Mouse (Mus musculus) inflammation-experienced regulatory T-cells, adult 6 months (primary cell): ENCODE results near the gene Tmem130. TPM values are rescaled to one million over a fixed set of nuclear protein-coding genes. Genes with fewer than 3 reads are reported as not detected.
A peak's percentile ranks its signal among the peaks of the same experiment; 100 is the strongest.
"Not testable (repeated sequence)": the region's sequence is repeated elsewhere in the genome, so short reads cannot be mapped to it uniquely, and the experiment has no call there.

Experiments
- ATAC-seq: one replicate; pipeline ENCODE4 v1.8.0; 2017
- polyA plus RNA-seq, 3 experiments: library from polyadenylated mRNA; unstranded; fragments of 100-300 nt; shearing (Covaris generic); gene quantifications; one replicate each; pipeline ENCODE4 v1.2.1; 2017

Tmem130 gene
- not detected for polyA plus RNA-seq

DNA sequence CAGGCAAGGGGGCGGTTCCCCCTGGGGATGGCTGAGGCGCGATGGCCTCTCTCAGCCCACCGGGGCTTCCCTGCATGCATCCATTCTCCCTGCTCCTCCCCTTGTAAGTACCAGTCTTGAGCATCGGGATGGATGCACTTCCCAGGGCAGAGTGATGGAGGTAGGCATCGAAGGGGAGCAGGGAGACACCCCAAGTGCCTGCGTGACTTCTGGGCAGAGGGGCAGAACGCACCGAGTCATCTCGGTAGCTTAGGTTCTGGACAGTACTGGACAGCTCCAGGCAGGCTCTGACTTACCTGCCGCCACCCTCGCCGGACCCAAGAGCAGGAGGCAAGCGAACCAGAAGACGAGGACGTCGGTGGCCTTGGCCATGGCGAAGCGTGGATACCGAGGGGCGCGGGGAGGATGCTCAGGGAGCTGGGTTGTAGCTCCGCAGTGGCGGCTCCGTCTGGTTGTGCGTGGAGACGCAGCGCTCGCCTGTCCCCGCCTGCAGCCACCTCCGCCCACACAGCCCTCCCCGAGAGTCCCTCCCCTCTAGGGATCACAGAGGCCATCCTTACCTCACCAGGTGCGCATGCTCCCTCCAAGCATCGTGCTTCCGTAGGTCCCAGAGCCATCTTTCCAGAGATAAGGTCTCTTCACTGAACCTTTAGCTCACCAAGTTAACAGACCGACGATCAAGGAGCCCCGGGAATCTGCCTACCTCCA is at the start of gene Tmem130:
Gene Tmem130, minus strand, starts transcription at position 658 of the 708 bp plus-strand sequence.
- ATAC-seq, result no peak

DNA sequence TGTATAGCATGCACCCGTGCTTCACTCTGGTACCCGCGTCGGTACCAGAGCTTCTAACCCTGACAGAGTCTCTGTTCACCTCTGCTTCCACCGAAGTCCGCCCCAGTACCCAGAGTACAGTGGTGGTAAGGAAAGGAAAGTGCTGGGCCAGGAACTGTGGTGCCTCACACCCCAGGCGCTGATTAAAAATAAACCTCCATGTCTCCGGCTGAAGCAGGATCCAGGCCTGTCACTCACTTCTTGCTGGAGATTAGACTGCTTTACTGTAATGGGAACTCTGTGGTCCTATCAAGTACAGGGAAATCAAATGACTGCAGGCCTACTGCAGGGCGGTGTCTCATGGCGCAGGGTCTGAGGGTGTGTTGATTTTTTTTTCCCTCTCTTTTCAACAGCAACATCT is 45.3 kb upstream of the Tmem130 start:
- ATAC-seq, result no peak

DNA sequence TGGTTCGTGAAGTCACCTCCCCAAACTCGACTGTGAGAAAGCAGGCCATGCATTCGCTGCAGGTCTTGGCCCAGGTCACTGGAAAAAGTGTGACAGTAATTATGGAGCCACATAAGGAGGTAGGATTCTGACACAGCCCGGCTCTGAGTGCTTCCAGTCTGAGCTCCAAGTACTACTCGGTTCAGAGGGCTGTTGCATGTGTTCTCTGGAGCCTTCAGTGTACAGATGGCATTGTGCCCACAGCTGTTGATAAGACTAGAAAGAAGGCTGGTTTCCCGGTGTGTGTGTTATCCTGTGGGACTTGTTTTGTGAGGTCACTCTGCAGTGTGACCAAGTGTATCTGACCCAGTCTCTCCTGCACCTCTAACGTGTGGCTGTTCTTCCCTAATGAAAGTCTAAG is 42.6 kb upstream of the Tmem130 start:
- ATAC-seq, result no peak

DNA sequence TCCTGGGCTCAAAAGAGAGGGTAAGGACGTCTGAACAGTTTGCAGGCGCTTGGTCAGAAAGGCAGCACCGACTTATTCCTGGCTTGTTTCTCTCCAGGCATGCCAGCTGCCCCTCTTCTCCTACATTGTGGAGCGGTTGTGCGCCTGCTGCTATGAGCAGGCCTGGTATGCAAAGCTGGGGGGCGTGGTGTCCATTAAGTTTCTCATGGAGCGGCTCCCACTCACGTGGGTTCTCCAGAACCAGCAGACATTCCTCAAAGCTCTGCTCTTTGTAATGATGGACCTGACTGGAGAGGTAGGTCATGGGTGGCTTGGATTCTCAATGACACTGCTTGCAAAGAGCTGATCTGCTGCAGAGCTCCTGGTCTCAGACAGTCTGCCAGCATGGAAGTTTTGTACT is 41.4 kb upstream of the Tmem130 start:
- no peak for ATAC-seq

DNA sequence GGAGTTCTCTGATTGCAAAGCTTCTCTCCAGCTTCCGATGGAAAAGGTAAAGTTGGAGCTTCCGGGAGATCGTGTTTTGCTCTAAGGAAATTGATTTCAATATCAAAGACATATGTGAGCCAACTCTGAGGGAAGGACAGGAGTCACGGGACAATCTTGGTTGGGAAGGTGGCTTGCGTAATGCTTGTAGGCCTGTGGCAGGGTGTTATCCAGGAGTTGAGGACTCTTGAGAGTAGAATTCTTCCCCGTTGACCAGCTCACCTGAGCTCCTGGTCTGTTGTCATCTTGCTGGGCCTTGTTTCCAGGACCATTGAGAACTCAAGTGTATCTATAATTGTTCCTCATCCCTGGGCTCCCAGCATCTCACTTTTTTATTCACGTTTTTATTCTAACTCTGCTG is 35.5 kb upstream of the Tmem130 start:
- ATAC-seq, result no peak

DNA sequence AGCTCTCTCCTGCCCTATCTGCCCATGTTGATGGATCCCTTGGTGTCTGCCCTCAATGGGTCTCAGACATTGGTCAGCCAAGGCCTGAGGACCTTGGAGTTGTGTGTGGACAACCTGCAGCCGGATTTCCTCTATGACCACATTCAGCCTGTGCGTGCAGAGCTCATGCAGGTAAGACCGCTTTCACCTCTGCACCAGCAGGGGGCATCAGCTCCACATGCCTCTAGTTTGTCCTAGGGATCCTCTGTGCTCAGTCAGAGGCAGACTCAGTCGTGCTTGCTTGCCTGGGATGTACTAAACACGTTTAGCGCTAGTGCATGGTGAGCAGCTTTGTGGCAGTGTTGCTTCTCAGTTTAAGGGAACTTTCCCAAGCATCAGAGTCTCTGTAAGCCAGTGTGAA is 33.1 kb upstream of the Tmem130 start:
- no peak for ATAC-seq

DNA sequence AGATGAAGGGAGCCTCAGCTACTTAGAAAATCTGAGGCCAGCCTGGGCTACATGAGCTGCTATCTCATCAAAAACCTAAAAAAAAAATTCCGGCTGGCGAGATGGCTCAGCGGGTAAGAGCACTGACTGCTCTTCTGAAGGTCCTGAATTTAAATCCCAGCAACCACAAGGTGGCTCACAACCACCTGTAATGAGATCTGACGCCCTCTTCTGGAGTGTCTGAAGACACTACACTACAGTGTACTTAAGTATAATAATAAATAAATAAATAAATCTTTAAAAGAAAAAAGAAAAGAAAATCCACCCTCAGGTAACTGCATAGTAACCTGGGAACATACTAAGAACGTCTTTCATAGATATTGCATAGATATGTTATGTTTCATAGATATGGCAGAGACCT is 31.8 kb upstream of the Tmem130 start:
- no peak for ATAC-seq

DNA sequence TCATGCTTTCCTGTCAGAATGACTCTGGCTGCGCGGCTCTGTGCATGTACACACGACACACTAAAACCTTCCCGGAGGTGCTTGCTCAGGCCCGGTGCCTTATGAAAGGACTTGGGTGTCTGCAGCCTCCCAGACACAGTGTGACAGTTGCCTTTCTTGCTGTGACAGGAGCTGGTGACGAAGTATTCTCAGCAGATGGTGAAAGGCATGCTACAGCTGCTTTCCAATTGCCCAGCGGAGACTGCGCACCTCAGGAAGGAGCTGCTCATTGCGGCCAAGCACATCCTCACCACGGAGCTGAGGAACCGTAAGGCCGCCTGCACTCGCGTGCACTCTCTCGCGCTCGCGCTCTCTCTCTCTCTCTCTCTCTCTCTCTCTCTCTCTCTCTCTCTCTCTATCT is 24.8 kb upstream of the Tmem130 start:
- ATAC-seq, result no peak

DNA sequence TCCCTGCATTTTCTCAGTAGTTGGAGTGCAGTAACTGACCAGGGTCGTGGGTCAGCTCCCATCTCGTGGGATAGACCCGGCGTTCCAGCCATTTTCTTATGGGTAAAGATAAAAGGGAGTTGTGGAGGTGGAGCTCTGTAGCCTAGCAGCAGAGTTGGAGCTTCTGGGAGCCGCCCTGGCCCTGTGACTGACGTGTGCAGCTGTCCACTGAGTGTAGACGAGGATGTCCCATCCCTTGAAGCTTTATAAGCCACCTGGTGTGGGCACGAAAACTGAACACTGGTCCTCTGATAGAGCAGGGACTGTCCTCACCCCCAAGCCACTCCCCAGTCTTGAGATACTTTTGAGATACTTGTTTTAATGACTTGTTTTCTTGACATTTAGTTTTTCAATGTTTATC is 19.0 kb upstream of the Tmem130 start:
- ATAC-seq, result no peak

DNA sequence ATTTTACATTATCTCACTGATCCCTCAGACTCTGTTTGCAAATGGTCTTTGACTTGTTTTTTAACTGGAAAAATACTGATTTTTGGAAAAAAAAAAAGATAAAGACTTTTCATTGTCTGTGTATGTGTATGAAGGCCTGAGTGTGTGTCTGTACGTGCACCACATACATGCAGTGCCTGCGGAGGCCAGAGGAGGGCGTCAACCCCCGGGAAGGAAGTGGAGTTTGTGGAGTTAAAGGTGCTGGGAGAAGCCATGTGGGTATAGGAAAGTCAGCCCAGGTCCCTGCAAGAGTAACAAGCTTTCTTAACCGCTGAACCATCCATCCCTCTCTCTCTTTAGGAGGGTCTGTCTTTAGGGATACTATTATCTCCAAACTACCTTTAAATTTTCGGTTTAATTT is 11.6 kb upstream of the Tmem130 start:
- ATAC-seq, result no peak

DNA sequence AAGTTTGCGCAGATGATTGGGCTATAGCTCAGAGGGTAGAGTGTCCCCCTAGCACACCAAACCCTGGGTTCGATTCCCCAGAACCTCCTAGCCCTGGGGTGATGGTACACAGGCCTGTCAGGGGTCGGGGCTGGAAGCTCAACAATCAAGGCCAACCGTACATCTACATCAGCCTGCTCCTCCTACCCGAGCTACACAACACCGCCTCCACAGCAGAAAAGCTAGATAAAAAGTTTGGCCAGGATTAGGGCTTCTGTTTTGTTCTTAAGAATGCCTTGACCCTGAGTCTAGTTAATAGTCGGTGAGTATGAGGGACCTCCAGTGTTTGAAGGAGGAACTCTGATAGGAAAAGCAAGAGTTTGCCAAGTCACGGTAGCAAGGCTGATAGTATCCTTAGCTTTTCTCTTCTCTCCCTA is 7.5 kb upstream of the Tmem130 start:
- no peak for ATAC-seq

DNA sequence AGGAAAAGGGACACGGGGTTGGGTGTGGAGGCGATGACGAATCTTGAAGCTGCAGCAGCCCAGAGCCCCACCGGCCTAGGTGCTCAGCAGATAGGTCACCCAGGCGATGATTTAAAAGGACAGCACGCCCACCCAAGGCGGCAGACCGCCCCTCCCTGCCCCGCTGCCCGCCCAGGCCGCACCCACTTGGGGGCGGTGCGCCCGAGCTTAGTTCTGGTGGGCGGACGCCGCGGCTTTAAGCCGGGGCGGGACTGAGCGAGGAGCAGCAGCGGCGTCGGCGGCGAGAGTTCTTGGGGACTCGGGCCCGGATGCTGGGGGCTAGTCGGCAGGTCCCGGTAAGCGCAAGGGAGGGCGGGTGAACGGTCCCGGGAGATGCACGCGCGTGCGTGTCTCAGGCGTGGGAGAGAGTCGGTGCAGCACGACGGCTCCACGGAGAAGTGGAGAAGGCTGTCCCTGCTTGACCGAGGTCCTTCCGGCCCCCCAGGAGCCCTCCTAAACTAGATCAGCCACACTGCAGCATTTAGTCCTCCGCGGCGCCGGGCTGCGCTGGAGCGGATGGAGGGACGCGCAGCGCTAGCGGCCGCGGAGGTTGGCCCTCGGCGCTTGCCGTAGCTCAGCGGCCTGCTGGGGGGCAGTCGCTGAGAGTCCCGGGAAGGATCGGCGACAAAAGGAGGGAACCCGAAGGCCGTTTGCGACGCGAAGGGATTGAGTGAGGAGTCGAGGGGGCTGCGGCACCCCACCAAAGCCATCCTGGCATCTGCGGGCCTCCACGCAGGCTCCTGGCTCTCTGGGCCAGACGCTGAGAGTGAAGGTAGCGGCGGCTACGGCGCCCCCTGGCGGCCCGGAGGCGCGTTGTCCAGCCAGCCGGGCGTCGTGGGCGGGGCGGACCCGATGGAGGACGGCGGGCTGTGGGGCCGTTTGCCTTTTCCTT is 6.6 kb upstream of the Tmem130 start:
- ATAC-seq, result peak; percentile 76

DNA sequence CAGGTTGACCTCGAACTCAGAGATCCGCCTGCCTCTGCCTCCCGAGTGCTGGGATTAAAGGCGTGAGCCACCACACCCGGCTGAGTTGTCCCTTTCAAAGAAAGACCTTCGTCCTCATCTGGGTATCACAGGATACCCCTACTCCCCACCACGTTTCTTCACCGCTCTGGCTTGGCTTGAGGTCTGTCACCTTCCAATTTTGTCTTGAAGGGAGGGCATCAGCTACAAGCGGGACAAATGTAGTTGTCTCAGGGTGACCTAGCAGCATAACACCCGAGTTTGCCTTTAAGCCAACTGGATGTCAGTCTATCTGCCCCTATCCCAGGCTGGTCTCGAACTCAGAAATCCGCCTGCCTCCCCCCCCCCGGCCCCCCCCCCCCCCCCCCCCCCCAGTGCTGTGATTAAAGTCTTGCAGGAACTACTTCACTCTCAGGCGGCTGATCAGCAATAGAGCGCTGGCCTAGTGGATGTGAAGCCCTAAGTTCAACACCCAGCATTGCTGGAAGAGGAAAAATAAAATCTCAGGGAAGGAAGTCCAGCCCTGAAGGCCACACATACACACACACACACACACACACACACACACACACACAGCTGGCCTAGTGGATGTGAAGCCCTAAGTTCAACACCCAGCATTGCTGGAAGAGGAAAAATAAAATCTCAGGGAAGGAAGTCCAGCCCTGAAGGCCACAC is 5.6 kb upstream of the Tmem130 start, which contains the start of gene Trrap:
Gene Trrap, plus strand, starts transcription at position 627 of the 693 bp plus-strand sequence.
- ATAC-seq, result not testable (repeated sequence)

DNA sequence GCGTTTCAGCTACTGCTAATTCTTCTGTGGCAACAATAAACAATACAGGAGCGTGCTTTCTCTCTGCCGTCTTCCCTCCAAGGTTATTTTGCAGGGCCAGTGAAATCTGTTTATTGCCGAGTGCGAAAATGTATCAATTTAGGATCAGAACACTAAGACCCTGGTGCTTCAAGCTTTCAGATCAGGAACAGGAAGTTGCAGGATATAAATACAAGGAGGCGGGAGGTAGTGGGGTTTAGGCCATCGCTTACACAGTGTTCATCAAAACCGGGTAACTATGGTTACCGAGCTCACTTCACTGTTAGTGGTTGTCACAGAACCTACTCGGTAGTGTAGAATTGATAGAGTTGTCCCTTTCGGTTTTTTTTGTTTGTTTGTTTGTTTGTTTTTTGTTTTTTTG is 5.0 kb upstream of the Tmem130 start:
- ATAC-seq, result no peak

DNA sequence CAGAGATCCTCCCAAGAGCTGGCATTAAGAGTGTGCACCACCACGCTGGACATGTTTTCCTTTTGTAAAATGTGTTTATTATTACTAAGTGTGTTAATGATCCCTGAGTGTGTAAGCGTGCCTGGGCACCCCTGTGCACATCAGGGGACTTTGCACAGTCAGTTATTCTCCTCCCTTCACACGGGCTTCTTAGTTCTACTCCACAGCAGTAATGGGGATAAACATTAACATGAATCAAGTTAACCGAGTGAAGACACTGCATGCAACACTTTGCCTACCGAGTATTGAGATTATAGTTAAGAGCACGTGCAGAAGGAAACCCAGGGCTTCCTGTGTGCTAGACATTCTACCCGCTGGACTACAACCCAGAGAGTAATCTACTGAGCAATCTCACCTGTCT is 4.4 kb upstream of the Tmem130 start:
- no peak for ATAC-seq

DNA sequence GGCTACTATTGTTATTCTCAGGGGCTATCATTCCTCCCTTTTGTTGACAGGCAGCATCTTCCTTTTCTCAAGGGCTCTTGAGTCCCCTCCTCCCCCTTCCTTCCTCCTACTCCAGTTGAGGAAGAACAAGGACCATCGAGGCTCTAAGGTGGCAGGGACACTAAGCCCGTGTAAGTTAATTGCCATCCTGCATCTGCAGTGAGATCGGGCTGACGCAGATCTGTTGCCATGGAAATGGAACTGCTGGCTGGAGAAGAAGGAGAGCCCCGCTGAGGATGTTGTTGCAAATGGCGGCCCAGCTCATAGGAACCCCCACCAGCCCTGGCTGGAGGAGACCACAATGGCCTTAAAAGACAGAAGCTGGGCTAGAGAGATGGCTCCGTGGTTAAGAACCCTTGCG is 3.2 kb downstream of the Tmem130 start:
- no peak for ATAC-seq

DNA sequence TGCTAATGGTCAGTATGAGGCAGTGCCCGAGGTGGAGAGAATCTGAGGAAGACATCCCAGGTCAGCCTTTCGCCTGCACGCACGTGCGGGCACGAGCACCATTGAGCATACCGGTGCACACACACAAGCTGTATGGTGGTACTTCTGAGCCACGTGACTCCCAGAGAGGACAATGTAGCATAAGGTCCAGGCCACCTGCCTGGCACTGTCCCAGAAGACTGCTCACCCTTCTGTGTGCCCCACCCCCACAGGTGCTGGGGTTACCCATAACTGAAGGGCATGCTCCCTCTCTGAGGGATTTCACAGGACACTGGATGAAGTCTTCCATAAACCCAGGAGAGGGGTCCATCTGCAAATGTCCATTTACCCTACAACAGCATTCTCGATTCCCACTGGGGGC is 4.2 kb downstream of the Tmem130 start:
- ATAC-seq, result no peak

DNA sequence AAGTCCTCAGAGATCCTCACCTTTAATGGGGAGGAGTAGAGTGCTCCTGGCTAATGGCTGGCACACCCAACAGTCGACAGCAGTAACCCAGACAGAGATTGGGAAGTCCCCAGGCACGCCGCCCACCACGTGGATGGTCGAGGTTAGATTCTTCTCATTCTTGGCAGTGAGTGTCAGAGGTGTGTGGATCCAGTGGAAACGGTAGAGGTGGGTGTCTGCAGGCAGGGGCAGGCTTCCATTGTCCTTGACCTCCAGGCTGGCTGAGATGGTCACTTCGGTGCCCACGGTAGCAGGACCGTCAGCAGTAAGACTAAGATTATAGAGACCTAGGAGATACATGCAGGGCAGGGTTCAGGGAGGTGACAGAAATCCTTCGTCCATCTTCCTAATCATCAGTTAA is 6.4 kb downstream of the Tmem130 start:
- ATAC-seq, result no peak

DNA sequence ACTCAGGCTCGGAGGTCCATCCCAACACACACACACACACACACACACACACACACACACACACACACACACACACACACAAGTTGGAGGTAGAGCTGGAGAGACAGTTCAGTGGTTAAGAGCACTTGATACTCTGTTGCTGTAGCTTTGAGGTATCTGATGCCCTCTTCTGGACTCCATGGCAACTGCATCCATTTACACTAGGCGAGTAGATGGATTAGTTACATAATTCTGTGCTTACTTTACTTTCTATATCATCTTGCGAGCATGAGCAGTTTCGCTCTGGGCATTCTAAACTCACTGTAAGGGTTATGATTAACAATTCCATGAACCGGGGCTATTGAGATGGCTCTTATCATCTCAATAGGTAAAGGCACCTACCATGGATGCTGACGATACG is 8.6 kb downstream of the Tmem130 start:
- ATAC-seq, result peak; percentile 76

DNA sequence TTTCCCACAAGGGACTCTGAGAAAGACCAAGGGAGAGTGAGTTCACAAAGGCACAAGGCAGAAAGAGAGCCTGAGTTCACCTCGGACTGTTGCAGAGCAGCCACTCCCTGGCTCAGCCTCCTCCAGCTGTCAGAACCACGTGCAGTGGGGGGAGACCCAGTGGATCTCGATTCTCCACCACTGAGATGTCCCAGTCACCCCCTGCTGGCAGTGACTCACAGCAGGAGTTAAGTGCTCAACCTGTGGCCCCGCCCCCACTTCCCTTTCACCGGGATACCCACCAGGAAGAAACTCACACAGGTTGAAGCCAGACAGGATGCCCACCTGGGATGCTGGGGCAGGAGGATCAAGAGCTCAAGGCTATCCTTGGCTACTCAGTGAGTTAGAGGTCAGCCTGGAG is 9.2 kb downstream of the Tmem130 start:
- ATAC-seq, result no peak

DNA sequence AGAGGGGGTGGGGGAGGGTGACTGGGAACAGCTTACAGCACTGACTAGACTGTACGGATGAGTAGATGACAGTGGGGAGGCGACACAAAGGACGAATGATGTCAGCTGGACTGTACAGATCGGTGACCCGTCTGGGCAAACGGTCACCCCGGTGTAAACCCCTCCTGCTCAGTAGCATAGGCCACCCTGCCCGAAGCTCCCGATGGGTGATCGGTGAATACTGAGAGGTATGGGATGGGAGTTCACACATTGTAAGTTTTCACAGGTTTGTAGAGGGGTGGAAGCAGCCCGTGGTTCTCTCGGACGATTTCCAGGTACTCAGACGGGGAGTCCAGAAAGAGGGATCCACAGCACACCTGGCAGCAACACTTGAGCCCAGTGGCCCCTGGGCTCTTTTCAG is 24.5 kb downstream of the Tmem130 start:
- no peak for ATAC-seq

DNA sequence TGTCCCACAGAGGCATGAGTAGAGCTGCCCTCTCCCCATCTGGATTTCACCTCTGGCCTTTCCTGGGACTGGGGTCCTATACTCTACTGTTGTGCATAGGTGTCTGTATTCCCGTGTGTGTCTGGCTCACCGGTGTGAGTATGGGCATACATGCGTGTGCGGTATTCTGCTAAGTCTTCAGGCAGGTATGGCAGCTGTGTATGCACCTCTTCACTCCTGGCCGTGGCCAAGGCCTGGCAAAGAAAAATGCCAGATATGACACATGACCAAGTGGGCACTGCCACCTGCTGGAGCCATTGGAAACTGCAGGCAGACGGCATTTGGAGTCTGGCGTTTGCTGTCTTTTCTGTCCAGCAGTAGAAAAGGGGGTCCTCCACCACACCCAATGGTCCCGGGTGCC is 26.7 kb downstream of the Tmem130 start:
- no peak for ATAC-seq

DNA sequence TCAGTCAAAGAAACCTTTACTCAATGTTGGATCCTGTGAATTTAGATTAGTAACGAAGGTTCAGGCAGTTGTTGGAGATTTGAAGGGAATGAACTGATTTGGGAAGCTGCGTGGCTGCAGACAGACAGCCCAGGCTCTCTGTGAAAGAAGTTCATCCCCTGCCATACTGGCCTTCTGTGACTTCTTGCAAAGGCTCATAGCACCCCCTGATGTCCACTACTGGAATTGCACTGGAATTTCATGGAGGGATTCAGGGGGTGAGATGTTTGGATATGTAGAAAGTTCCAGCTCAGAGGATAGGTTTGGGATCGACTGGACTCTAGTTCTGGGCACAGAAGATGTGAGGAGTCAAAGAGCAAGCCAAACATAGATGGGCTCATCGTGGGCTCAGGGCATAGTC is 27.7 kb downstream of the Tmem130 start:
- ATAC-seq, result no peak
